Mouse (Mus musculus) gastrocnemius, adult 2 months (tissue): Measurements from ENCODE around the gene Gnao1. TPM values are rescaled to one million over a fixed set of nuclear protein-coding genes. Genes with fewer than 3 reads are reported as not detected.
A peak's percentile ranks its signal among the peaks of the same experiment; 100 is the strongest.

Source experiments
- DNase-seq: peaks from one replicate; pipeline ENCODE4 v3.0.0; 2022
- H3K27ac ChIP-seq: fragments of 200-600 bp; 2 replicates; pipeline ENCODE4 v1.8.1; 2022; ENCODE audit warnings: mild to moderate bottlenecking
- H3K4me3 ChIP-seq: fragments of 200-600 bp; 2 replicates; pipeline ENCODE4 v1.8.1; 2022; ENCODE audit warnings: mild to moderate bottlenecking, moderate library complexity
- CTCF ChIP-seq: fragments of 200-600 bp; IDR thresholded peaks from 2 replicates; pipeline ENCODE4 v1.8.1; 2022; ENCODE audit warnings: antibody characterized with exemption, mild to moderate bottlenecking, moderate library complexity
- intact Hi-C: fragments of 180-260 bp; cut with DNase I; formaldehyde crosslinking; loops from one replicate; pipeline ENCODE4 v1.15.1; 2025
- long read RNA-seq, 2 experiments: library from polyadenylated mRNA; stranded (forward); transcript quantifications; one replicate each; pipeline ENCODE4 v2.0.0; 2021
- total RNA-seq, 2 experiments: library from RNA; stranded (reverse); gene quantifications; 2 replicates each; pipeline ENCODE4 v1.2.3; 2021

Gene Gnao1
- 1 to 10 TPM; 7.5 to 7.7 TPM for total RNA-seq
- long read RNA-seq, experiment 1, full-length matches to known transcripts = 6 of 8 reads
- long read RNA-seq, experiment 1, partial matches to known transcripts = 1 of 8 reads
- long read RNA-seq, experiment 1, other reads (novel, unspliced or antisense) = 1 of 8 reads
- long read RNA-seq, experiment 2, transcript Gnao1-201 (9 exons, 2,948 nt) = major isoform, 9 of 10 reads
- long read RNA-seq, experiment 2, partial matches to known transcripts = 0 of 10 reads
- long read RNA-seq, experiment 2, other reads (novel, unspliced or antisense) = 0 of 10 reads

GRCm38 (mm10) chr8:93809686-93810027 lies at the start of gene Gnao1:
Gene Gnao1 (plus strand): TSS chr8:93809966.
- DNase-seq = no peak
- H3K4me3 ChIP-seq = peak within 1 kb of the TSS; percentile 86
- no peak for TF ChIP-seq CTCF
- H3K27ac ChIP-seq = peak within 1 kb of the TSS; percentile 84
- intact Hi-C loops = loop anchor here (5.0 kb wide), 2 partner anchors 123 to 147 kb away; no protein-coding TSS in a partner anchor

GRCm38 (mm10) chr8:93777605-93778004 lies 32.2 kb upstream of the Gnao1 start:
- no peak for DNase-seq
- no peak overlapping the region for H3K27ac ChIP-seq
- no peak for TF ChIP-seq CTCF

GRCm38 (mm10) chr8:93809226-93809625 lies 540 bp upstream of the Gnao1 start:
- intact Hi-C loops = no loop called here
- TF ChIP-seq CTCF = no peak
- H3K4me3 ChIP-seq = no peak overlapping the region
- H3K27ac ChIP-seq = no peak overlapping the region
- no peak for DNase-seq

More at GRCm38 (mm10) chr8:93777605-93778004, 32.2 kb upstream of the Gnao1 start:
- H3K4me3 ChIP-seq = no peak overlapping the region
- intact Hi-C loops = no loop called here

- intact Hi-C loops = loop anchor here (5.0 kb wide), 2 partner anchors 122 to 148 kb away; no protein-coding TSS in a partner anchor
- Histone ChIP-seq H3K4me3 (peak overlapping the region; percentile 86), H3K27ac (peak overlapping the region; percentile 84)
- TF ChIP-seq CTCF = no peak
- DNase-seq = peak; percentile 95
Observed at GRCm38 (mm10) chr8:93810028-93810858, 477 bp downstream of the Gnao1 start.

- intact Hi-C loops = loop anchor here (5.0 kb wide), 2 partner anchors 121 to 149 kb away; no protein-coding TSS in a partner anchor
- Histone ChIP-seq H3K27ac (peak overlapping the region; percentile 80), H3K4me3 (peak overlapping the region; percentile 86)
- DNase-seq = peak; percentile 25
- TF ChIP-seq CTCF = no peak
Observed at GRCm38 (mm10) chr8:93810859-93811602, 1.3 kb downstream of the Gnao1 start.

GRCm38 (mm10) chr8:93811719-93812475 lies 2.1 kb downstream of the Gnao1 start:
- H3K27ac ChIP-seq = no peak overlapping the region
- intact Hi-C loops = loop anchor here (5.0 kb wide), 2 partner anchors 120 to 150 kb away; no protein-coding TSS in a partner anchor
- TF ChIP-seq CTCF = no peak
- H3K4me3 ChIP-seq = peak overlapping the region; percentile 86
- no peak for DNase-seq

GRCm38 (mm10) chr8:93812566-93813404 lies 3.0 kb downstream of the Gnao1 start:
- Histone ChIP-seq H3K27ac (no peak overlapping the region), H3K4me3 (peak overlapping the region; percentile 65)
- DNase-seq = no peak
- TF ChIP-seq CTCF = no peak
- intact Hi-C loops = loop anchor here (5.0 kb wide), 2 partner anchors 120 to 150 kb away; no protein-coding TSS in a partner anchor

- intact Hi-C loops = loop anchor here (5.0 kb wide), 2 partner anchors 119 to 151 kb away; no protein-coding TSS in a partner anchor
- H3K27ac ChIP-seq = no peak overlapping the region
- DNase-seq = peak; percentile 93
- peak; percentile 10; the same call in 1 of the 2 replicates for TF ChIP-seq CTCF
- H3K4me3 ChIP-seq = peak overlapping the region; percentile 65
Observed at GRCm38 (mm10) chr8:93813405-93813761, 3.6 kb downstream of the Gnao1 start.

- no peak for TF ChIP-seq CTCF
- intact Hi-C loops = loop anchor here (5.0 kb wide), 2 partner anchors 118 to 152 kb away; no protein-coding TSS in a partner anchor
- no peak for DNase-seq
Observed at GRCm38 (mm10) chr8:93814266-93814665, 4.5 kb downstream of the Gnao1 start.

GRCm38 (mm10) chr8:93816226-93816625 lies 6.5 kb downstream of the Gnao1 start:
- intact Hi-C loops = no loop called here
- no peak overlapping the region for H3K27ac ChIP-seq
- no peak overlapping the region for H3K4me3 ChIP-seq
- no peak for TF ChIP-seq CTCF
- DNase-seq = no peak

More at GRCm38 (mm10) chr8:93814266-93814665, 4.5 kb downstream of the Gnao1 start:
- no peak overlapping the region for H3K4me3 ChIP-seq
- no peak overlapping the region for H3K27ac ChIP-seq

GRCm38 (mm10) chr8:93817366-93817765 lies 7.6 kb downstream of the Gnao1 start:
- intact Hi-C loops = no loop called here
- no peak for DNase-seq
- Histone ChIP-seq H3K27ac (no peak overlapping the region), H3K4me3 (no peak overlapping the region)
- TF ChIP-seq CTCF = no peak
